Mouse (Mus musculus) C2C12 (cell line): ENCODE data around the gene Col19a1. TPM values are rescaled to one million over a fixed set of nuclear protein-coding genes. Genes with fewer than 3 reads are reported as not detected.

ENCODE experiments used
- H3K27me3 ChIP-seq: one replicate; pipeline ENCODE4 v1.6.1; 2011; ENCODE audit not compliant: control insufficient read depth, insufficient read depth, insufficient read length
- H3K36me3 ChIP-seq: one replicate; pipeline ENCODE4 v1.6.1; 2011; ENCODE audit not compliant: control insufficient read depth, insufficient read depth
- H3K4me3 ChIP-seq: one replicate; pipeline ENCODE4 v1.5.1; 2011; ENCODE audit warnings: mild to moderate bottlenecking, control low read depth; ENCODE audit not compliant: poor library complexity, insufficient read depth, severe bottlenecking
- H3K79me2 ChIP-seq: one replicate; pipeline ENCODE4 v1.6.1; 2011; ENCODE audit not compliant: control insufficient read depth, insufficient read depth
- H3K79me3 ChIP-seq: one replicate; pipeline ENCODE4 v1.6.1; 2011; ENCODE audit warnings: low read depth, control low read depth
- H3ac ChIP-seq: one replicate; pipeline ENCODE3; 2011; ENCODE audit warnings: low read depth; ENCODE audit not compliant: control insufficient read depth, insufficient read length
- CEBPB ChIP-seq: IDR thresholded peaks from one replicate; pipeline ENCODE4 v1.6.1; 2011; ENCODE audit warnings: low read depth, mild to moderate bottlenecking, control low read depth, moderate library complexity
- CTCF ChIP-seq: IDR thresholded peaks from one replicate; pipeline ENCODE4 v1.5.1; 2011; ENCODE audit not compliant: control insufficient read depth, insufficient read depth, insufficient read length
- FOSL1 ChIP-seq: IDR thresholded peaks from one replicate; pipeline ENCODE4 v1.8.0; 2011; ENCODE audit warnings: mild to moderate bottlenecking, low read length; ENCODE audit not compliant: poor library complexity, insufficient read depth, severe bottlenecking
- MAX ChIP-seq: IDR thresholded peaks from one replicate; pipeline ENCODE4 v1.6.1; 2011; ENCODE audit warnings: mild to moderate bottlenecking, control low read depth
- MYOD1 ChIP-seq: IDR thresholded peaks from one replicate; pipeline ENCODE4 v1.6.1; 2011; ENCODE audit warnings: low read depth; ENCODE audit not compliant: control insufficient read depth, insufficient read length
- MYOG ChIP-seq: IDR thresholded peaks from one replicate; pipeline ENCODE4 v1.6.1; 2011; ENCODE audit not compliant: control insufficient read depth, insufficient read length; ENCODE audit errors: extremely low read depth
- USF1 ChIP-seq: IDR thresholded peaks from one replicate; pipeline ENCODE4 v1.6.1; 2011; ENCODE audit warnings: low read depth, mild to moderate bottlenecking, control low read depth, moderate library complexity
- polyA plus RNA-seq: library from polyadenylated mRNA; unstranded; fragments of >200 nt; fragmentation: generic; extraction: Trizol; gene quantifications from one replicate; pipeline ENCODE4 v1.2.1, GENCODE M21; 2012; ENCODE audit warnings: missing spikeins

The Col19a1 gene
- polyA plus RNA-seq, 1 experiment, result 0.01 TPM

DNA sequence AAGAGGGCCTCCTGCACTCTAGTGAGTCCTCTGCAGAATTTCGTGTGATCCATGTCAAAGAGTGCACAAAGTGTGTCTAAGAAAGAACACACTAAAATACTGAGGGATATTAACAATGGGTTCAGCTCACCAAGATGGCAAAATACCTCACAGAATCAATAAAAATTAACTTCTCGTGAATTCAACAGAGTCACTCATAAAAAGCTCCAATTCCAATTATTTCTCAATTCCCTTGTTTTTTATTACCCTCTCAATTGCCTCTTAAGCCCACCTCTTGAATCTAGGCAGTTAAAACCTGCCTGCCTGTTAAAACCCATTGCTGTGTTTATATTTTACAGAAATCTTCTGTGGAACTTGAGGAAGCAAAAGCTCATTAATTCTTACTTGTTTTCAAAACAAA lies 277.1 kb downstream of the Col19a1 start:
- Histone ChIP-seq H3K79me2 (no peaks in the 10 kb centered on the region), H3K4me3 (no peak overlapping the region), H3K36me3 (no peaks in the 10 kb centered on the region), H3K27me3 (no peaks in the 10 kb centered on the region), H3K79me3 (no peaks in the 10 kb centered on the region), H3ac (no peak overlapping the region)
- TF ChIP-seq MAX, result no peak
- no peak for TF ChIP-seq CEBPB
- no peak for TF ChIP-seq USF1
- no peak for TF ChIP-seq CTCF
- TF ChIP-seq FOSL1, result no peak
- no peak for TF ChIP-seq MYOG
- no peak for TF ChIP-seq MYOD1

DNA sequence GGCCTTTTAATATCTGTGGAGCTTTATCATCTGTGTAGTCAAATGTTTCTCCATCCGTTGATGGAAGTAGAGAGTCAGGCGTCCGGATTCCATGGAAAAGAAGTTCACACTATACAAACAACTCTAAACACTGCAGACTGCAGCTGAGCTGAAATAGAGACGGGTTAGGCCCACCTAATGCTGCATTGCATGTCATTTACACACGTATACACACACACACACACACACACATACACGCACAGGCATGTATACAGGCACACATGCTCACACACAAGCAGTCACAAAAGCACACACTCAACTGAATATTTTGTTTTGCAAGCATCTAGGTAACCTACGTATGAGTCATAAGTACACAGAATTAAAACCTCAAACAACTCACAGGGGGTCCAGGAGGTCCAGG lies 284.2 kb downstream of the Col19a1 start:
- no peaks in the 10 kb centered on the region for H3K36me3 ChIP-seq
- no peaks in the 10 kb centered on the region for H3K79me2 ChIP-seq
- no peaks in the 10 kb centered on the region for H3K27me3 ChIP-seq
- no peak for TF ChIP-seq MYOD1
- no peak for TF ChIP-seq MYOG
- no peak for TF ChIP-seq FOSL1
- no peak for TF ChIP-seq CTCF
- no peak overlapping the region for H3K4me3 ChIP-seq
- H3ac ChIP-seq, result no peak overlapping the region
- H3K79me3 ChIP-seq, result no peaks in the 10 kb centered on the region

DNA sequence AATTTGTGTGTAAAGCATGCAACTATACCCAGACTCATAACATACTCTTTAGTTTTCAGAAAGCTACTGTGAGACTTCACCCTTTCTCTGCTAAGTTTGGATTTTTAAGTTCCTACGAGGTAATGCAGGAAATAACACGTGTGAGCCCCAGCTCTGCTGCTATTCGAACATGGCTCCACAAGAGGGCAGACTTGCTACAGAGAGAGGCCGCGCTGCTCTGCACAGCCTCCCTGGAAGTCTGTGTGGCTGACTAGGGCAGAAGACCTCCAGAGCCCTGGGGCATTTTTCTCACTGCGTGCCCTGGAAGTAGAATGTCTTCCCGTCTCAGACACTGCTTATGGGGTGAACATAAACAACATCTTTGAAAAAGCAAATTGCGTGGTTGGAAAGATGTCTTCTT lies 284.6 kb downstream of the Col19a1 start:
- Histone ChIP-seq H3K79me2 (no peaks in the 10 kb centered on the region), H3K79me3 (no peaks in the 10 kb centered on the region), H3K4me3 (no peak overlapping the region), H3K36me3 (no peaks in the 10 kb centered on the region), H3ac (no peak overlapping the region), H3K27me3 (no peaks in the 10 kb centered on the region)
- TF ChIP-seq MYOG, result no peak
- TF ChIP-seq USF1, result no peak
- TF ChIP-seq CTCF, result peak; percentile 41

DNA sequence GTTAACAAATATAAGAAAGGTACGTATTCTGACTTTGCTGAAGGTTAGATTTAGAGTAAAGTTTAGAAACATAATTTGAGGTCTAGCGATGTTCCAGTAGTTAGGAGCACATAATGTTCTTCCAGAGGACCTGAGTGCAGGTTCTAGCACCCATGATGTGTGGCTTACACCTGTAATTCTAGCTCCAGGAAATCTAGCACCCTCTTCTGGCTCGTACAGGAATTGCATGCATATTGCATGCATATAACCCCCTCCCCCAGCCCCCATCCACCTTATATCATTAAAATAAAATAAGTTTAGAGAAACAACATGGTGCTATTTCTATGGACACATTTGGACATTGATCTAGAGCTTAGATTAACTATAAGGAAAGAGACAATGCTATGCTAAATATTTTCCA lies 286.6 kb downstream of the Col19a1 start:
- no peaks in the 10 kb centered on the region for H3K27me3 ChIP-seq
- H3K36me3 ChIP-seq, result no peaks in the 10 kb centered on the region
- no peak overlapping the region for H3K4me3 ChIP-seq
- H3ac ChIP-seq, result no peak overlapping the region
- H3K79me2 ChIP-seq, result no peaks in the 10 kb centered on the region
- no peaks in the 10 kb centered on the region for H3K79me3 ChIP-seq
- TF ChIP-seq MYOD1 (no peak), CEBPB (no peak), MAX (no peak), MYOG (no peak), FOSL1 (no peak), CTCF (no peak), USF1 (no peak)

DNA sequence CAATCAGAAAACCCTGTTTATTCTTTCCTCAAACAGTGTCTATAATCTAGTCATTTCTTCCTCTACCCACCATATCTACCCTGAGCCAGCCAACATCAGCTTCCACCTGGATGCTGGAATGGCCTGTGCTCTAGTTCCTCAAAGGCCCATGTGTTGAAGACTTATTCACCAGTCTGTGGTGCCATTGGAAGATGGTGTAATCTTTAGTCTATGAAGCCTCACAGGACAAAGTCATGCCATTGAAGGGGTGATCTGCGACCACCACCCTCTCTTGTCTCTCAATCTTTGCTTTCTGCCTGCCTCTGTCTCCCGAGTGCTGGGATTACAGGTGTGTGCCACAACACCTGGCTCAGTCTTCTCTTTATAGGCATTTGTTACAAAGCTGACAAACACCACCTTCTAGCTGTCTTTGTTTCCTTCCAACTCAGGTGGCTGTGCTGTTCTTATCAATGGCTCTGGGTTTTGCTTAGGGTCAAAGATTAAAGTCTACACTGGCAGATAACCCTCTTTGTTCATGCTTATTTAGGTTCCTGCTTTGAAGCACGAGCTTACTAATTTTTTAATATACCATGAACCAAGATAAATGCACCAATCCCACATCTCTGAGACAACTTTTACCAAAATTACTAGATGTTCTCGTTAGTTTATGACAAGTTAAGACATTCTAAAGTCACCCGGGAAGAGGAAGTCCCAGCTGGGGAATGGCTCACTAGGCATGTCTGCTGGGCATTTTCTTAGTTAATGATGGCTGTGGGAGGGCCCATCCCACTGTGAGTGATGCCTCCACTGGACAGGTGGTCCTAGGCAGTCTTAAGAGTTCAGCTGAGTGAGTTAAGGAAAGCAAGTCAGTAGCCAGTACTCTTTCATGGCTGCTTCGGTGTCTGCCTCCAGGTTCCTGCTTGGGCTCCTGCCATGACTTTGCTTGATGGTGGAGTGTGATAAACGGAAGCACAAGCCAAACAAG lies 292.0 kb downstream of the Col19a1 start:
- Histone ChIP-seq H3K36me3 (no peaks in the 10 kb centered on the region), H3K79me2 (no peaks in the 10 kb centered on the region), H3K79me3 (no peaks in the 10 kb centered on the region), H3ac (no peak overlapping the region), H3K27me3 (no peaks in the 10 kb centered on the region), H3K4me3 (no peak overlapping the region)
- TF ChIP-seq MYOD1 (no peak), USF1 (no peak), FOSL1 (no peak), MYOG (no peak), CEBPB (no peak), CTCF (no peak), MAX (no peak)

DNA sequence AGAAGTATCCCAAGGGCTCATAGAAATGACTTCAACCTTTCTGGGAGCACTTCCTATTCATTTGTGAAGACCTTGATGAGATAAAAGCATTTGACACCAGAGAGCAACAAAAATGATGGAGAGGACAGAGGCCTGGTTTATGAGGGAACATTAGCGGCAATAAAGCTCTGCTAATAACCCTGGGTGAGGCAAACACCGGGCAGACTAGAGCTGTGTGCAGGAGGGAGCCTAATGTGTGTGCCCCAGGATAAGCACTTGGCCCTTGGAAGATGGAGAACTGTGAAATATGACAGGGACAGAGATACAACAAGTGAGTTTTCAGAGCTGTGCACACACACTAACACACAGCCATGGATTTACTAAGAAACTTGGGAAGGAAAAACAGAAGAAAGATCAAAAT lies 294.8 kb downstream of the Col19a1 start:
- H3K36me3 ChIP-seq, result no peaks in the 10 kb centered on the region
- TF ChIP-seq MYOG (no peak), FOSL1 (no peak), MAX (no peak), USF1 (no peak), MYOD1 (no peak), CEBPB (no peak), CTCF (no peak)
- no peaks in the 10 kb centered on the region for H3K27me3 ChIP-seq
- no peaks in the 10 kb centered on the region for H3K79me3 ChIP-seq
- no peak overlapping the region for H3ac ChIP-seq
- H3K4me3 ChIP-seq, result no peak overlapping the region
- no peaks in the 10 kb centered on the region for H3K79me2 ChIP-seq
